Mouse (Mus musculus) bone marrow, adult 2 months (tissue): ENCODE data around the gene Nsun5.

Experiments
- CTCF ChIP-seq: fragments of 200-500 bp; IDR thresholded peaks from 2 replicates; pipeline ENCODE4 v1.5.1; 2011; ENCODE audit warnings: low read length, control low read depth; ENCODE audit not compliant: control insufficient read depth, insufficient read depth
- POLR2A ChIP-seq: fragments of 200-500 bp; IDR thresholded peaks from 2 replicates; pipeline ENCODE4 v1.6.1; 2011; ENCODE audit warnings: low read depth, mild to moderate bottlenecking, control low read depth, low read length, borderline replicate concordance; ENCODE audit not compliant: control insufficient read depth

GRCm38 (mm10) chr5:135346430-135346829 lies 23.3 kb upstream of the Nsun5 start:
- no peak for TF ChIP-seq POLR2A
- TF ChIP-seq CTCF, result no peak
